Mouse (Mus musculus) embryonic facial prominence, embryonic 14.5 days (tissue): ENCODE results near the gene Tbc1d22b. TPM values are rescaled to one million over a fixed set of nuclear protein-coding genes. Genes with fewer than 3 reads are reported as not detected.

Experiments used
- ATAC-seq: fragments of 200-750 bp; cut with Nextera tagmentation; 2 replicates; pipeline ENCODE4 v1.8.0; 2017; ENCODE audit warnings: low read depth, moderate number of reproducible peaks, moderate TSS enrichment
- DNase-seq: peaks from one replicate; pipeline ENCODE4 v3.0.0-alpha.2; 2015; ENCODE audit warnings: low spot score
- H3K27ac ChIP-seq: fragments of 300-500 bp; sonication (generic); replicated peaks from 2 replicates; pipeline ENCODE4 v1.5.1; 2014; ENCODE audit warnings: low read depth, mild to moderate bottlenecking, low read length, moderate library complexity
- H3K27me3 ChIP-seq: fragments of 300-500 bp; sonication (generic); replicated peaks from 2 replicates; pipeline ENCODE4 v1.6.1; 2014; ENCODE audit warnings: low read length; ENCODE audit not compliant: control insufficient read depth, insufficient read depth
- H3K36me3 ChIP-seq: fragments of 300-500 bp; sonication (generic); 2 replicates; pipeline ENCODE4 v1.6.1; 2014; ENCODE audit warnings: low read length, mixed read lengths; ENCODE audit not compliant: control insufficient read depth, insufficient read depth
- H3K4me1 ChIP-seq: fragments of 300-500 bp; sonication (generic); 2 replicates; pipeline ENCODE4 v1.6.1; 2014; ENCODE audit warnings: antibody characterized with exemption, low read length; ENCODE audit not compliant: control insufficient read depth, insufficient read depth
- H3K4me2 ChIP-seq: fragments of 300-500 bp; sonication (generic); 2 replicates; pipeline ENCODE4 v1.6.1; 2014; ENCODE audit warnings: low read depth, mild to moderate bottlenecking, low read length, moderate library complexity, mixed read lengths
- H3K4me3 ChIP-seq: fragments of 300-500 bp; sonication (generic); 2 replicates; pipeline ENCODE4 v1.5.1; 2014; ENCODE audit warnings: low read depth, mild to moderate bottlenecking, low read length
- H3K9ac ChIP-seq: fragments of 300-500 bp; sonication (generic); 2 replicates; pipeline ENCODE4 v1.6.1; 2014; ENCODE audit warnings: low read depth, mild to moderate bottlenecking, low read length, moderate library complexity, mixed read lengths
- H3K9me3 ChIP-seq: fragments of 300-500 bp; sonication (generic); 2 replicates; pipeline ENCODE4 v1.6.1; 2016; ENCODE audit warnings: low read length; ENCODE audit not compliant: control insufficient read depth
- WGBS: fragments of 180-500 bp; shearing (Covaris S2); extraction: QIAGEN DNeasy Blood & Tissue Kit; methylation state at CpG from one replicate; pipeline ENCODE4 v1.1.7; 2014; 5-methylcytosine and 5-hydroxymethylcytosine counted together
- polyA plus RNA-seq: library from polyadenylated mRNA; unstranded; fragments of >200 nt; fragmentation: Nextera tagmentation; extraction: Ambion mirVana; gene quantifications from 2 replicates; pipeline ENCODE4 v1.2.1, GENCODE M21; 2014

Tbc1d22b gene
- polyA plus RNA-seq, 1 experiment from 2014 or later, result 12.3 TPM

GRCm38 (mm10) chr17:29551019-29551418, 1.4 kb downstream of the Tbc1d22b start:
- Histone ChIP-seq H3K27ac (no peak overlapping the region), H3K4me3 (peak overlapping the region; percentile 91; the same call in 1 of the 2 replicates), H3K4me2 (peak overlapping the region; percentile 89), H3K36me3 (no peaks in the 10 kb centered on the region), H3K4me1 (peaks cover 10% of the 10 kb centered on the region), H3K9me3 (no peaks in the 10 kb centered on the region), H3K9ac (no peak overlapping the region), H3K27me3 (no peaks in the 10 kb centered on the region)
- DNase-seq (no peak), ATAC-seq (no peak)
- WGBS, result 54% methylated on average over 6 of the region's 6 CpGs

- H3K27ac ChIP-seq, result no peak within 1 kb of the TSS
- H3K9ac ChIP-seq, result no peak within 1 kb of the TSS
- no peaks in the 10 kb centered on the region for H3K36me3 ChIP-seq
- no peaks in the 10 kb centered on the region for H3K27me3 ChIP-seq
- H3K4me3 ChIP-seq, result no peak within 1 kb of the TSS
- H3K4me1 ChIP-seq, result peaks cover 10% of the 10 kb centered on the region
- 0 out of 2 replicates have a peak within 1 kb of the TSS, but pooled peaks have one; percentile 89 for H3K4me2 ChIP-seq
- H3K9me3 ChIP-seq, result no peaks in the 10 kb centered on the region
- ATAC-seq (no peak), DNase-seq (no peak)
- 91% methylated on average over 5 of the region's 5 CpGs for WGBS
Observed at GRCm38 (mm10) chr17:29552162-29552732, 2.7 kb downstream of the Tbc1d22b start, which contains the start of gene Tmem217. TSS of gene Tmem217 (minus strand) at chr17:29552385.

GRCm38 (mm10) chr17:29554176-29554575, 4.6 kb downstream of the Tbc1d22b start:
- Histone ChIP-seq H3K4me1 (peaks cover 10% of the 10 kb centered on the region), H3K9ac (no peak overlapping the region), H3K36me3 (no peaks in the 10 kb centered on the region; the same call in 1 of the 2 replicates), H3K27me3 (no peaks in the 10 kb centered on the region), H3K27ac (no peak overlapping the region), H3K4me2 (no peak overlapping the region), H3K4me3 (no peak overlapping the region), H3K9me3 (no peaks in the 10 kb centered on the region)
- no peak for ATAC-seq
- DNase-seq, result no peak

- DNase-seq (no peak), ATAC-seq (no peak)
- Histone ChIP-seq H3K4me2 (no peak overlapping the region), H3K27me3 (no peaks in the 10 kb centered on the region), H3K4me1 (no peaks in the 10 kb centered on the region), H3K9ac (no peak overlapping the region), H3K27ac (no peak overlapping the region), H3K9me3 (no peaks in the 10 kb centered on the region), H3K36me3 (no peaks in the 10 kb centered on the region; the same call in 1 of the 2 replicates), H3K4me3 (no peak overlapping the region)
- 86% methylated on average over 10 of the region's 10 CpGs for WGBS
Observed at GRCm38 (mm10) chr17:29556456-29556855, 6.9 kb downstream of the Tbc1d22b start.

GRCm38 (mm10) chr17:29556893-29557292, 7.3 kb downstream of the Tbc1d22b start:
- no peaks in the 10 kb centered on the region for H3K9me3 ChIP-seq
- DNase-seq, result peak; percentile 65
- WGBS, result 78% methylated on average over 7 of the region's 7 CpGs

GRCm38 (mm10) chr17:29558476-29558875, 8.9 kb downstream of the Tbc1d22b start:
- Histone ChIP-seq H3K4me1 (no peaks in the 10 kb centered on the region), H3K36me3 (no peaks in the 10 kb centered on the region; the same call in 1 of the 2 replicates), H3K27ac (no peak overlapping the region), H3K4me2 (no peak overlapping the region), H3K27me3 (no peaks in the 10 kb centered on the region), H3K4me3 (no peak overlapping the region), H3K9me3 (no peaks in the 10 kb centered on the region), H3K9ac (no peak overlapping the region)
- 67% methylated on average over 5 of the region's 5 CpGs for WGBS
- ATAC-seq (no peak), DNase-seq (no peak)

More at GRCm38 (mm10) chr17:29556893-29557292, 7.3 kb downstream of the Tbc1d22b start:
- no peak overlapping the region for H3K4me3 ChIP-seq
- no peaks in the 10 kb centered on the region for H3K27me3 ChIP-seq
- H3K27ac ChIP-seq, result no peak overlapping the region
- H3K4me2 ChIP-seq, result no peak overlapping the region
- no peaks in the 10 kb centered on the region; the same call in 1 of the 2 replicates for H3K36me3 ChIP-seq
- H3K9ac ChIP-seq, result no peak overlapping the region
- H3K4me1 ChIP-seq, result no peaks in the 10 kb centered on the region
- no peak for ATAC-seq

GRCm38 (mm10) chr17:29565521-29565920, 15.9 kb downstream of the Tbc1d22b start:
- no peaks in the 10 kb centered on the region for H3K4me1 ChIP-seq
- H3K9me3 ChIP-seq, result no peaks in the 10 kb centered on the region
- H3K27ac ChIP-seq, result no peak overlapping the region
- H3K9ac ChIP-seq, result no peak overlapping the region
- H3K27me3 ChIP-seq, result no peaks in the 10 kb centered on the region
- H3K36me3 ChIP-seq, result peaks cover 40% of the 10 kb centered on the region
- no peak overlapping the region for H3K4me2 ChIP-seq
- DNase-seq, result no peak
- no peak for ATAC-seq
- H3K4me3 ChIP-seq, result no peak overlapping the region
- 96% methylated on average over 5 of the region's 5 CpGs for WGBS

GRCm38 (mm10) chr17:29568435-29568834, 18.9 kb downstream of the Tbc1d22b start:
- ATAC-seq (no peak), DNase-seq (no peak)
- no peak overlapping the region for H3K9ac ChIP-seq
- no peak overlapping the region for H3K4me2 ChIP-seq
- no peaks in the 10 kb centered on the region for H3K4me1 ChIP-seq
- no peak overlapping the region for H3K27ac ChIP-seq
- H3K9me3 ChIP-seq, result no peaks in the 10 kb centered on the region
- 88% methylated on average over 15 of the region's 15 CpGs for WGBS
- no peaks in the 10 kb centered on the region for H3K27me3 ChIP-seq
- peaks cover 67% of the 10 kb centered on the region for H3K36me3 ChIP-seq
- no peak overlapping the region for H3K4me3 ChIP-seq

GRCm38 (mm10) chr17:29569831-29570230, 20.2 kb downstream of the Tbc1d22b start:
- Histone ChIP-seq H3K36me3 (peaks cover 67% of the 10 kb centered on the region), H3K4me3 (no peak overlapping the region), H3K27me3 (no peaks in the 10 kb centered on the region), H3K9me3 (no peaks in the 10 kb centered on the region), H3K9ac (no peak overlapping the region), H3K4me1 (no peaks in the 10 kb centered on the region), H3K27ac (no peak overlapping the region), H3K4me2 (no peak overlapping the region)
- no peak for DNase-seq
- ATAC-seq, result no peak
- 85% methylated on average over 6 of the region's 6 CpGs for WGBS
